Mouse (Mus musculus): ENCODE measurements at regions not wholly inside any gene's neighbourhood (a gene's known extent, or its start where the extent isn't known, plus 50 kb on each side); places are given as distances from the start of the nearest gene placed in this dataset.

GRCm38 (mm10) chr10:117570091-117570970 lies 59.0 kb upstream of the Cpm start:
- no peak for TF ChIP-seq GATA4 (IDR thresholded peaks at IDR 0.05; ENCODE audit: insufficient replicate concordance, low read length)

DNA sequence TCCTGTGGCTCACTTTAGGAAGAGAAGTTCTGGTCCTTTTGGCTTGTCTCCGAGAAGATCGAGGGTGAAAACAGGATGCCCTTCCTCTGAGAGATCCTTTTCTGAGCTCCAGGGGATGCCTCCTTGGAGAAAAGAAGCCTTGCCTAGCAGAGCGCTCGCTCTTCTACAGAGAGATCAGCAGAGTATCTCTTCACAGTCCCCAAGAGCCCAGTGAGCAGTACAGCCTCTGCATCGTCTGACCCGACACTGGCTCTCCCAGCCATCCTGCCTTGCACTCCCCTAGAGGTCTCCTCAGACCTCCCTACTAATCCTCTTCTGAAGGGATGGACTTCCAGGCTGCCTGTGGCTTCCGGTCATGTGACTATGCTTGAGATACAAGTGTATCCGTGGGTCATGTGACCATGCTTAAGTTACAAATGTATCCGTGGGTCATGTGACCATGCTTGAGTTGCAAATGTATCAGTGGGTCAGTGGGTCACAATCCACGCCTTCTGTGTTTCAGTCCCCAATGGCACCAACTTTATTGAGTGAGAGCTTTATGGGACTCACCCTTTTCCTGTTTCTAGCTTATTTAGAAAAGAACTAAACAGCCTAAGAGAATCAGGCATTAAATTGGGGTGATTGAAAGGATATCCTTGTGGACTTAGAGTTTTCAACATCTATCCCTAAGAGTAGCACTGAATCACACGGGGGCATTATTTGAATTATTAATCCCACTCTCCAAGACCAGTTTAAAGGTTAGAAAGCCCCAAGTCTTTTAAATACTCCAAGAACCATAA lies 59.8 kb upstream of the Cpm start:
- no peak for TF ChIP-seq GATA4 (IDR thresholded peaks at IDR 0.05; ENCODE audit: insufficient replicate concordance, low read length)

DNA sequence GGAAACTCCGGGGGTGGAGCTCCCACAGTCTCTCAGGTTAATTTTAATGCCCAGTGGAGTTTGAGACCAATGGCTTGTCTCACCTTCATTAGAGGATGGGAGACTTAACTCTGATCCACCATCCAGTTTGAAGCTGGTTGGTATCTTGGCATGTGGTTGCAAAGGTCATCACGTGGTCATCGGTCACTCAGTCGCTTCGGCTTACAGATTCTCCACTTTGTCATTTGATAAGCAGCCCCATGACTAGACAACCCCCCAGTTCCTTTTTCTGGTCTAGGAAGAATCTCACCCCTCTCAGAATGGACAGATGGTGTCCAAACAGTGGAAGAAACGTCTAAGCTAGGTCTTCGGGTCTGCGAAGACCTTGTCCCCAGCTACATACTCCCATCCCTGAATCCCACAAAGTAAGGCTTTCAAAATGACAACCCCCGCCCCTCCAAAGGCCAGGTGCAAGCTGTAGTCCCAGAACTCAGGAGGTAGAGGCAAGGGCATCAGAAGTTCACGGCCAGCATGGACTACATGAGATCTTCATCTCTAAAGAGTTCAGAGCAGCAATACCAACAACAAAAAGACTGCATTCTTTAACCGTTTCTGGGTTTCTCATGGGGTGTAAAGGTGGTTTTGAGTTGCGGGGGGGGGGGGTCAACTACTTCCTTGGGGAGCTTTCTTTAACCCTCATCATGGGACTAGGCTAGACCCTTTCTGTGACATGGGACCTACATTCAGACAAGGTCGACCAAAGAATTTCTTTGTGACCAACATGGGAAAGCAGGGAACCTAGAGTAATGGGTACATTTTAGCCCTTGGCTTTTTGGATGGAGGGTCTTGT lies 60.6 kb upstream of the Cpm start:
- TF ChIP-seq GATA4 (IDR thresholded peaks at IDR 0.05; ENCODE audit: insufficient replicate concordance, low read length), result no peak

GRCm38 (mm10) chr10:117568138-117568387 lies 61.2 kb upstream of the Cpm start:
- TF ChIP-seq GATA4 (IDR thresholded peaks at IDR 0.05; ENCODE audit: insufficient replicate concordance, low read length), result no peak

GRCm38 (mm10) chr10:117567379-117568137 lies 61.7 kb upstream of the Cpm start:
- no peak for TF ChIP-seq GATA4 (IDR thresholded peaks at IDR 0.05; ENCODE audit: insufficient replicate concordance, low read length)

DNA sequence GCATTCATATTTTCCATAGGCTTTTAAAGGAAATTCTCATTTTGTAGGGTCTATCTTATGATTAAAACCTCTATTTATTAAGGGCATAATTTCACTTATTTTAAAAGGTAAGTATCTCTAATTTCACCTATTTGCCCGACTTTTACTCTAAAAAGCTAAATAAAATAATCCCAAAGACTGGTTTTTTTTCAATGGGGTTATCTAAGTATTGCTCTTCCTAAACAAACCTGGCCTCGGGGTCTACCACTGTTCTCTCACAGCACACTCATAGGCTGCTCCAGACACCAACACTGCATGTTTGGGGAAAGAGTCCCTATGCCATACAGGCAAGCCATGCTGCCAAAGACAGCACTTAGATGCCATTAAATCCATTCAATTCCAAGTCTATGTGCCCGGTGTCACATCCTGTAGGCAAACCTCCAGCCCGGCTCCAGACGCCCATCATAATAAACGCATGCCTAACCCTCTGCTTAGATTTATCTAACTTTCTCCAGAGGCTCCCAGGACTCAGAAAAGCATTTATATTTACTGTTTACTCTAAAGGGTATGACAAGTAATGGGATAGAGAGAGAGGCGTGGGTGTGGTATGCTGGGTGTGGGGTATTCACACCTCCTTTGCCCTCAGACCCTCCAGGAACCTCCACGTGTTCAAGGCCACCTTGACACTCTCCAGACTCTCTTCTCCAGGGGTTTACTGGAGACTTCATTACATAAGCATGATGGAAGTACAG lies 62.5 kb upstream of the Cpm start:
- TF ChIP-seq GATA4 (IDR thresholded peaks at IDR 0.05; ENCODE audit: insufficient replicate concordance, low read length), result no peak

DNA sequence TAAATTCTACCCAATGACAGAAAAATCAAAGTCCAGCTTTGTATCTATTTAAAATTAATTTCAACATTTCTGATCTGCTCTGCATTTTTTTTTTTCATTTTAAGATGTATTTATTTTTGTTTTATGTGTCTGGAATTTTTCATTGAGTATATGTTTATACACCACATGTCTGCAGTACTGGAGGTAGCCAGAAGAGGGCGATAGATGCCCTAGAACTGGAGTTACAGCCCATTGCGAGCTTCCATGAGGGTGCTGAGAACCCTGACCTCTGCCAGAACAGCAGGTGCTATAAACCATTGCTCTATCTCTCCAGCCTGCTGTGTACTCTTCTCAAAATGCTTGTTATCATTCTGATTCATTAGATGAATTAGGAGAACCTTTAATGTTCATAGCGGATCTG lies 63.1 kb upstream of the Cpm start:
- no peak for TF ChIP-seq GATA4 (IDR thresholded peaks at IDR 0.05; ENCODE audit: insufficient replicate concordance, low read length)

GRCm38 (mm10) chr10:117565529-117566086 lies 63.7 kb upstream of the Cpm start:
- TF ChIP-seq GATA4 (IDR thresholded peaks at IDR 0.05; ENCODE audit: insufficient replicate concordance, low read length), result no peak

DNA sequence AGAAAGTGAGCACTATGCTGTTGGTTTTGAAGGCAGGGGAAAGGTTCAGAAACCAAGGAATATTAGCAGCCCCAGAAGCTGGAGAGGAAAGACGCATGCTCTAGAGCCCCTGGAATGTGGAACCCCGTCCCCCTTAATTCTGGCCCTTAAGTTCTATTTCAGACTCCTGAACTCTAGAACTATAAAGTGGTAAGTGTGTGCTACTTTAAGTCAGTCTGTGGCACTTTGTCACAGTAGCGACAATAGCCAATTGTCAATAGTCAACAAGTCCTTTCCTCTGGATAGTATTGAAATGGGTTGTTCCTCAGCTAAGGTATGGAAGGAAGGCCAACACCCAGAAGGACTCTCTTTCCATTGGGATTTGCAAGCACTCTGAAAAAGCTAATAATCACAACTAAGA lies 64.2 kb upstream of the Cpm start:
- no peak for TF ChIP-seq GATA4 (IDR thresholded peaks at IDR 0.05; ENCODE audit: insufficient replicate concordance, low read length)

GRCm38 (mm10) chr10:117564118-117565040 lies 64.9 kb upstream of the Cpm start:
- no peak for TF ChIP-seq GATA4 (IDR thresholded peaks at IDR 0.05; ENCODE audit: insufficient replicate concordance, low read length)

DNA sequence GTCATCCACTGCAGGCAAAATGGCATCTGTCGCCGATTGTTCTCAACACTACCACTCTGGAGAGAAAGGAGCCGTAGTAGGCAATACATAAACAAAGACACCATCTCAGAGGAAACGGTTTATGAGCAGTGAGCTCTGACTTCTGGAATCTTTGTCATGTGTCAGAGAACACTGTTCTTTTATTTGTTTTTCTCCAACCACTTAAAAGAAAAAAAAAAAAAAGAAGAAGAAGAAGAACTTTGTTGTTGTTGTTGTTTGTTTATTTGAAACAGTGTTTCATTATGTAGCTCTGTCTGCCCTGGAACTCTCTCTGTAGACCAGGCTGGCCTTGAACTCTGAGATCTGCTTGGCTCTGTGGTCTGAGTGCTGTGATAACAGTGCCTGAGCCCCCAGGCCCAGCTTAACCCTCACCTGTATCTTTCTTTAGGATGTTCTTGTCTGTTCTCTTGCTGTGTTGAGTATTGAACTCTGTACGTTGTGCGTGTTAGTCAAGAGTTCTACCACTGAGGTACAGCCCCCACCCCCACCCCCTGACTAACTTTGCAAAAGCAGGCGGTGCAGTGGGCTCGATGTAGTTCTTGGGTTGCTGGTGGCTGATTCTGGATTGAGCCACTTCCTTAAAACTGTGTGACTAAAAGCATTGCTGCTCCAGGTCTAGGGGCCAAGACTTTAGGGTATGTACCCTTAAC lies 65.7 kb upstream of the Cpm start:
- TF ChIP-seq GATA4 (IDR thresholded peaks at IDR 0.05; ENCODE audit: insufficient replicate concordance, low read length), result no peak

All from liver, adult (tissue).